Mouse (Mus musculus): ENCODE measurements at regions not wholly inside any gene's neighbourhood (a gene's known extent, or its start where the extent isn't known, plus 50 kb on each side); places are given as distances from the start of the nearest gene placed in this dataset.
"Not testable (repeated sequence)": the region's sequence is repeated elsewhere in the genome, so short reads cannot be mapped to it uniquely, and the experiment has no call there.

GRCm38 (mm10) chr13:81008864-81009766 is 125.9 kb downstream of the Arrdc3 start:
- no peak for DNase-seq (ENCODE audit: low spot score in 2 of 2)

GRCm38 (mm10) chr13:81013953-81014352 is 130.8 kb downstream of the Arrdc3 start:
- DNase-seq (ENCODE audit: low spot score in 2 of 2), result no peak

GRCm38 (mm10) chr13:81020106-81020747 is 137.0 kb downstream of the Arrdc3 start:
- no peak for DNase-seq (ENCODE audit: low spot score in 2 of 2)

- no peak for DNase-seq (ENCODE audit: low spot score in 2 of 2)
Measured at GRCm38 (mm10) chr13:81020811-81021210, 137.6 kb downstream of the Arrdc3 start.

GRCm38 (mm10) chr13:81022410-81022809 is 139.2 kb downstream of the Arrdc3 start:
- DNase-seq (ENCODE audit: low spot score in 2 of 2), result no peak

GRCm38 (mm10) chr13:81025241-81025760 is 142.1 kb downstream of the Arrdc3 start:
- not testable (repeated sequence) for DNase-seq (ENCODE audit: low spot score in 2 of 2)

- DNase-seq (ENCODE audit: low spot score in 2 of 2), result no peak
Measured at GRCm38 (mm10) chr13:81037316-81037715, 154.1 kb downstream of the Arrdc3 start.

GRCm38 (mm10) chr13:81038736-81039135 is 155.6 kb downstream of the Arrdc3 start:
- DNase-seq (ENCODE audit: low spot score in 2 of 2), result no peak

GRCm38 (mm10) chr13:81040494-81040893 is 157.3 kb downstream of the Arrdc3 start:
- no peak for DNase-seq (ENCODE audit: low spot score in 2 of 2)

- no peak for DNase-seq (ENCODE audit: low spot score in 2 of 2)
Measured at GRCm38 (mm10) chr13:81041646-81042045, 158.5 kb downstream of the Arrdc3 start.

Measured in layer of hippocampus, adult 18-20 months (tissue).